Mouse (Mus musculus) cortical plate, adult 2 months (tissue): ENCODE results near the gene Fam189a1.

ENCODE experiments used
- CTCF ChIP-seq: fragments of 200-500 bp; IDR thresholded peaks from 2 replicates; pipeline ENCODE4 v1.5.1; 2011; ENCODE audit warnings: mild to moderate bottlenecking, control low read depth, low read length; ENCODE audit not compliant: insufficient read depth; ENCODE audit errors: extremely low read depth
- POLR2A ChIP-seq: fragments of 200-500 bp; IDR thresholded peaks from 2 replicates; pipeline ENCODE4 v1.6.1; 2011; ENCODE audit warnings: mild to moderate bottlenecking, low read length, control low read depth; ENCODE audit not compliant: insufficient read depth; ENCODE audit errors: extremely low read depth

DNA sequence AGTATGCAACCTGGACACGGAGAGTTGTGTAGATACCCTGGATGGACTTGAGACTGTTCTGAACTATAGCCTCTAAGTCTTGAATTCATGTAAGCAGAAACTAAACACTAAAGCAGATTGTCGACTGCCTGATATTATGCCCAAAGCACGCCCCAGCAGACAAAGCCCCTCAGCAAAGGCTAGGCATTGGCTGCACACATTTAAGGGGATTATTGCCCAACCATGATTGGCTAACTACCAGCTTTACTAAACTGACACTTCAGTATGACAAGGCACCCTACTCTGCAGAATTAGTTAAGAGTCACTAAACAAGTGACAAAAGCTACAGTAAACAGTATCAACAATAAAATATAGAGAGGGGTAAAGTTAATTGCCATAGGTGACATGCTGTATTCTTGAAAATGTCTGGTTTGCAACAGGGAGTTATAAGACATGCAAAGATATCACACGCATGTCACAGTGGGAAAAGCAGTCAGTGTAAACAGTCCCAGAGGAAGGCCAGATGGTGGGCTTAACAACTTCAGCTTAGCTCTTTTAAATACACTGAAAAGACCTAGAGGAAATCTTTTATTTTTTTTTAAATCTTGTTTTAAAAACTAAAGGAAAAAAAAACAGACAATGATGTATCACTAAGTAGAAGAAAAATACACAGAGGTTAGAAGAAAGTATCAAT lies 182.6 kb downstream of the Fam189a1 start:
- no peak for TF ChIP-seq CTCF
- TF ChIP-seq POLR2A, result no peak
